Mouse (Mus musculus): ENCODE results near the gene Nhp2.

GRCm38 (mm10) chr11:51585608-51586252 lies 33.8 kb upstream of the Nhp2 start:
- TF ChIP-seq CTCF (IDR thresholded peaks at IDR 0.05; ENCODE audit: low read depth) (no peak), EP300 (IDR thresholded peaks at IDR 0.05; ENCODE audit: low read depth) (no peak)

All from liver, embryonic 14.5 days (tissue).